In genomic region chr11:113284951-113285741, GRCm38 (mm10) we compare ENCODE assay signal across 12 mouse cellular contexts.
DNase-seq lines count a peak whose midpoint lies in the region; ATAC-seq lines count a peak whose summit lies in the region.
"Had no signal": no experiment of that assay in that cellular context is flagged by ENCODE, and none has a peak within 500 bp of the region (broad histone marks: within the 10 kb centered on the region; RNA-seq: fewer than 3 reads in every experiment).

No protein-coding gene starts in this region.

- H3K27ac ChIP-seq in forebrain, embryonic 15.5 days (replicated peaks), result no peak overlapping the region
- H3K27ac ChIP-seq in neural tube, embryonic 13.5 days (replicated peaks), result peak overlapping the region; percentile 18; the same call in 1 of the 2 replicates
- H3K27ac ChIP-seq in liver, embryonic 11.5 days (ENCODE audit: low read depth, low read length), result no peak overlapping the region
- H3K27ac ChIP-seq: limb, embryonic 15.5 days had no signal

- DNase-seq in kidney, postnatal 4 days, result peak; percentile 34 to 52
- no peak for DNase-seq in kidney, postnatal 36 days
- peak; percentile 76 for DNase-seq in ES-CJ7 (ENCODE audit: low read depth, low spot score)
- DNase-seq in liver, embryonic 11.5 days (ENCODE audit: low spot score), result no peak
- DNase-seq in adrenal gland, adult 8-10 months, result no peak
- DNase-seq in left cerebral cortex, postnatal 10 days (ENCODE audit: extremely low spot score in 1 of 2, low spot score in 2 of 2), result no peak
- DNase-seq: cerebellum, adult 9-10 months; gastrocnemius, postnatal 25 days; heart, postnatal 36 days had no signal

- H3K4me3 ChIP-seq in forebrain, embryonic 15.5 days, result no peak overlapping the region
- no peak overlapping the region for H3K4me3 ChIP-seq in neural tube, embryonic 13.5 days
- no peak overlapping the region for H3K4me3 ChIP-seq in liver, embryonic 11.5 days (ENCODE audit: low read depth, low read length)
- H3K4me3 ChIP-seq: limb, embryonic 15.5 days had no signal

- no peak for ATAC-seq in forebrain, embryonic 15.5 days (replicated peaks)
- ATAC-seq in neural tube, embryonic 13.5 days (ENCODE audit: low read depth), result peak; percentile 59; the same call in 1 of the 2 replicates
- ATAC-seq in liver, embryonic 11.5 days (replicated peaks; ENCODE audit: low FRiP score), result no peak

- H3K27me3 ChIP-seq in forebrain, embryonic 15.5 days, result no peaks in the 10 kb centered on the region
- H3K27me3 ChIP-seq in neural tube, embryonic 13.5 days, result no peaks in the 10 kb centered on the region
- H3K27me3 ChIP-seq in liver, embryonic 11.5 days (replicated peaks; ENCODE audit: control insufficient read depth, insufficient read depth, low read length), result no peaks in the 10 kb centered on the region
- H3K27me3 ChIP-seq: limb, embryonic 15.5 days had no signal

- intact Hi-C loops in left cerebral cortex, postnatal 10 days (cut with DNase I), result loop anchor here (5.0 kb wide), 1 partner anchor 83 kb away; no protein-coding TSS in a partner anchor

- peak overlapping the region; percentile 28 for H3K4me2 ChIP-seq in forebrain, embryonic 15.5 days (replicated peaks)
- H3K4me2 ChIP-seq in neural tube, embryonic 13.5 days, result peak overlapping the region; percentile 25; the same call in 1 of the 2 replicates
- no peak overlapping the region for H3K4me2 ChIP-seq in liver, embryonic 11.5 days
- H3K4me2 ChIP-seq: limb, embryonic 15.5 days had no signal

- H3K4me1 ChIP-seq in forebrain, embryonic 15.5 days, result peaks cover 15% of the 10 kb centered on the region
- H3K4me1 ChIP-seq in neural tube, embryonic 13.5 days (replicated peaks), result peaks cover 31% of the 10 kb centered on the region
- no peaks in the 10 kb centered on the region; the same call in 1 of the 2 replicates for H3K4me1 ChIP-seq in liver, embryonic 11.5 days (replicated peaks; ENCODE audit: control insufficient read depth, insufficient read depth, low read length)

- H3K9ac ChIP-seq in forebrain, embryonic 15.5 days (replicated peaks), result no peak overlapping the region
- H3K9ac ChIP-seq in neural tube, embryonic 13.5 days, result peak overlapping the region; percentile 31; the same call in 1 of the 2 replicates
- no peak overlapping the region for H3K9ac ChIP-seq in liver, embryonic 11.5 days (ENCODE audit: low read depth, low read length)
- H3K9ac ChIP-seq: limb, embryonic 15.5 days had no signal

- 58% methylated on average over 27 of the region's 27 CpGs for WGBS in forebrain, embryonic 15.5 days
- 49% methylated on average over 27 of the region's 27 CpGs for WGBS in neural tube, embryonic 13.5 days
- WGBS in liver, embryonic 11.5 days, result 84% methylated on average over 27 of the region's 27 CpGs

- no peaks in the 10 kb centered on the region for H3K36me3 ChIP-seq in forebrain, embryonic 15.5 days
- no peaks in the 10 kb centered on the region for H3K36me3 ChIP-seq in neural tube, embryonic 13.5 days
- no peaks in the 10 kb centered on the region for H3K36me3 ChIP-seq in liver, embryonic 11.5 days (ENCODE audit: control insufficient read depth, insufficient read depth, low read length)
- H3K36me3 ChIP-seq: limb, embryonic 15.5 days had no signal

- no peaks in the 10 kb centered on the region for H3K9me3 ChIP-seq in forebrain, embryonic 15.5 days
- no peaks in the 10 kb centered on the region for H3K9me3 ChIP-seq in neural tube, embryonic 13.5 days
- H3K9me3 ChIP-seq in liver, embryonic 11.5 days (ENCODE audit: control insufficient read depth, low read length), result no peaks in the 10 kb centered on the region
- H3K9me3 ChIP-seq: limb, embryonic 15.5 days had no signal

Comparison
In these comparisons a context has a peak if more than half of its experiments do, and no peak if none do; other contexts are left out.
1. DNase-seq: peak in kidney, postnatal 4 days (2 of 2) and ES-CJ7 (single experiment); none in kidney, postnatal 36 days (0 of 2), liver, embryonic 11.5 days (single experiment), adrenal gland, adult 8-10 months (single experiment) and left cerebral cortex, postnatal 10 days (0 of 2).